Mouse (Mus musculus) bone marrow, adult 2 months (tissue): ENCODE results near the gene Fam172a.

ENCODE experiments used
- CTCF ChIP-seq: fragments of 200-500 bp; IDR thresholded peaks from 2 replicates; pipeline ENCODE4 v1.5.1; 2011; ENCODE audit warnings: low read length, control low read depth; ENCODE audit not compliant: control insufficient read depth, insufficient read depth
- POLR2A ChIP-seq: fragments of 200-500 bp; IDR thresholded peaks from 2 replicates; pipeline ENCODE4 v1.6.1; 2011; ENCODE audit warnings: low read depth, mild to moderate bottlenecking, control low read depth, low read length, borderline replicate concordance; ENCODE audit not compliant: control insufficient read depth

DNA sequence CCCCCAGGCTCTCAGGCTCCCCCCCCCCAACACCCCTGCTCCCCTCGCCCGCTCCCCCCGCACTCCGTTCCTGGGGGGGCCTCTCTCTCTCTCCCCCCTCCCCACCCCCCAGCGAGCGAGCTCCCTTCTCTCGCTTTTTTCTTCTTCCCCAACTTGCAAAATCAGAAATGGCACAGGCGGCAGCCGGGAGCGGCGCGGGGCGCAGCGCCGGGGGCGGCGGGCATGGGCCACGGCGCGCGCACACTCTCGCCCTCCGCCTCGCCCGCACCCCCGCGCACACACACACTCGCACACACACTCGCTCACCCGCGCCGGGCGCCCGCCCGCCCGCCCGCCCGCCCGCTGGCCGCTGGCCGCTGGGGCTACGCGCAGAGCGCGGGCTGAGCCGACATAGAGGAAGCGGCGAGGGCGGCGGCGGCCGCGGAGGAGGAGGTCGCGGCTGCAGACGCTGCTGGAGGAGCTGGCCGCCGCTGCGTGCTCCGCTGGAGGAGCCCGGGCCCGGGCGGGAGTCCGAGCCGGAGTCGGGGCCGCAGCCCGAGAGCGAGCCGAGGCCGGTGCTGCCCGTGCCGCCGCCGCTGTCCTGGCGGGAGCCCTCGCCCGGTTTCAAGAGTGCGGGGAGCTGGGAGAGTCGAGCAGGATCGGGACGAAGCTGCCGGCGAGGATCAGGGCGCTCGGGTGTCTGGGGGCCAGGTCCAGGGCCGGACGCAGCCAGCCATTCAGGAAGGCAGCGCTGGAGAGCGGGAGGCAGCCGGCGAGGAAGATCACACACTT lies 497.2 kb downstream of the Fam172a start:
- TF ChIP-seq CTCF: no peak
- no peak for TF ChIP-seq POLR2A
